Mouse (Mus musculus): ENCODE measurements around the gene Gm17949. TPM values are rescaled to one million over a fixed set of nuclear protein-coding genes. Genes with fewer than 3 reads are reported as not detected.

Gm17949 gene
- total and polyA plus RNA-seq, 2 experiments from 2014 or later = 0.45 TPM; not detected in 1

GRCm38 (mm10) chr17:56995046-56995445 is 16.2 kb upstream of the Gm17949 start:
- DNase-seq (ENCODE audit: low spot score) (no peak), ATAC-seq (ENCODE audit: insufficient read depth, low read depth) (no peak)
- Histone ChIP-seq H3K4me1 (ENCODE audit: control insufficient read depth, insufficient read depth) (no peaks in the 10 kb centered on the region; the same call in 1 of the 2 replicates), H3K9me3 (replicated peaks; ENCODE audit: control insufficient read depth, low read length) (no peaks in the 10 kb centered on the region), H3K4me3 (ENCODE audit: low read depth, low read length) (no peak overlapping the region), H3K36me3 (replicated peaks; ENCODE audit: control insufficient read depth, insufficient read depth, low read length) (peaks cover 49% of the 10 kb centered on the region), H3K27ac (ENCODE audit: low read depth) (no peak overlapping the region), H3K9ac (replicated peaks; ENCODE audit: low read depth, low read length) (no peak overlapping the region), H3K4me2 (ENCODE audit: low read depth, low read length) (no peak overlapping the region), H3K27me3 (ENCODE audit: control insufficient read depth, insufficient read depth, low read length) (no peaks in the 10 kb centered on the region)
- 82% methylated on average over 8 of the region's 8 CpGs for WGBS
- TF ChIP-seq CTCF (IDR thresholded peaks at IDR 0.05; ENCODE audit: low read depth) (no peak), EP300 (IDR thresholded peaks at IDR 0.05; ENCODE audit: low read depth) (no peak)

- ATAC-seq (ENCODE audit: insufficient read depth, low read depth) (no peak), DNase-seq (ENCODE audit: low spot score) (no peak)
- peaks cover 10% of the 10 kb centered on the region; the same call in 1 of the 2 replicates for H3K4me1 ChIP-seq (ENCODE audit: control insufficient read depth, insufficient read depth)
- H3K9me3 ChIP-seq (replicated peaks; ENCODE audit: control insufficient read depth, low read length) = no peaks in the 10 kb centered on the region
- no peak for TF ChIP-seq CTCF (IDR thresholded peaks at IDR 0.05; ENCODE audit: low read depth)
- no peak for TF ChIP-seq EP300 (IDR thresholded peaks at IDR 0.05; ENCODE audit: low read depth)
- peak overlapping the region; percentile 51 for H3K27ac ChIP-seq (ENCODE audit: low read depth)
- H3K36me3 ChIP-seq (replicated peaks; ENCODE audit: control insufficient read depth, insufficient read depth, low read length) = peaks cover 49% of the 10 kb centered on the region
- H3K4me3 ChIP-seq (ENCODE audit: low read depth, low read length) = no peak overlapping the region
- WGBS = 64% methylated on average over 2 of the region's 2 CpGs
- no peaks in the 10 kb centered on the region for H3K27me3 ChIP-seq (ENCODE audit: control insufficient read depth, insufficient read depth, low read length)
- 0 out of 2 replicates have a peak overlapping the region, but pooled peaks have one; percentile 65 for H3K4me2 ChIP-seq (ENCODE audit: low read depth, low read length)
- no peak overlapping the region for H3K9ac ChIP-seq (replicated peaks; ENCODE audit: low read depth, low read length)
These were observed 14.8 kb upstream of the Gm17949 start for GRCm38 (mm10) chr17:56996506-56996905.

- Histone ChIP-seq H3K27ac (ENCODE audit: low read depth) (peak within 1 kb of the TSS; percentile 84), H3K27me3 (ENCODE audit: control insufficient read depth, insufficient read depth, low read length) (no peaks in the 10 kb centered on the region), H3K9ac (replicated peaks; ENCODE audit: low read depth, low read length) (peak within 1 kb of the TSS; percentile 51), H3K4me3 (ENCODE audit: low read depth, low read length) (peak within 1 kb of the TSS; percentile 88), H3K9me3 (replicated peaks; ENCODE audit: control insufficient read depth, low read length) (no peaks in the 10 kb centered on the region), H3K4me2 (ENCODE audit: low read depth, low read length) (peak within 1 kb of the TSS; percentile 65), H3K4me1 (ENCODE audit: control insufficient read depth, insufficient read depth) (peaks cover 10% of the 10 kb centered on the region; the same call in 1 of the 2 replicates), H3K36me3 (replicated peaks; ENCODE audit: control insufficient read depth, insufficient read depth, low read length) (peaks cover 48% of the 10 kb centered on the region)
- ATAC-seq (ENCODE audit: insufficient read depth, low read depth) (peak; percentile 99), DNase-seq (ENCODE audit: low spot score) (peak; percentile 100)
- peak; percentile 91 for TF ChIP-seq CTCF (IDR thresholded peaks at IDR 0.05; ENCODE audit: low read depth)
- TF ChIP-seq EP300 (IDR thresholded peaks at IDR 0.05; ENCODE audit: low read depth) = peak; percentile 84
- WGBS = under 1% methylated on average over 38 of the region's 38 CpGs
These were observed 14.1 kb upstream of the Gm17949 start, which contains the start of gene Alkbh7 for GRCm38 (mm10) chr17:56997029-56997667. TSS of gene Alkbh7 (plus strand) at chr17:56997339.

DNA sequence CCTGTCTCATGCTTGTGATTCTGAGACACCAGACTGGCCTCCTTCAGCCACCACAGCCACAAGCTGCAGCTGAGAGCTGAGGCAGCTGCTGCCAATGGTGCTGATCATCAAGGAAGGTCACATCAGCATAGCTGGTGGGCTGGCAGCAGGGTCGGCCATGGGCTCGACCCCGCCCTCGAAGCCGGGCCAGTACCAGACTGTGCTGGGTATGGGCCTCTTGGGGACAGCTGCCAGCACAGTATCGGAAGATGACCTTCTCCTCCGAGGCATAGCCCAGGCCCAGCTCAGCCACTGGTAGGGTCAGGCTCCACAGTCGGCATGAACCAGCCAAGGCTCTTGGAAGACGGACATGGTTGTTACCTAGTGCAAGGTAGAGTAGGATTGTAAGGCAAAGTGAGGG is 11.9 kb upstream of the Gm17949 start:
- Histone ChIP-seq H3K4me1 (ENCODE audit: control insufficient read depth, insufficient read depth) (peaks cover 10% of the 10 kb centered on the region; the same call in 1 of the 2 replicates), H3K4me2 (ENCODE audit: low read depth, low read length) (no peak overlapping the region), H3K36me3 (replicated peaks; ENCODE audit: control insufficient read depth, insufficient read depth, low read length) (peaks cover 43% of the 10 kb centered on the region), H3K27ac (ENCODE audit: low read depth) (no peak overlapping the region), H3K9me3 (replicated peaks; ENCODE audit: control insufficient read depth, low read length) (no peaks in the 10 kb centered on the region), H3K4me3 (ENCODE audit: low read depth, low read length) (no peak overlapping the region), H3K27me3 (ENCODE audit: control insufficient read depth, insufficient read depth, low read length) (no peaks in the 10 kb centered on the region), H3K9ac (replicated peaks; ENCODE audit: low read depth, low read length) (no peak overlapping the region)
- TF ChIP-seq EP300 (IDR thresholded peaks at IDR 0.05; ENCODE audit: low read depth) (no peak), CTCF (IDR thresholded peaks at IDR 0.05; ENCODE audit: low read depth) (no peak)
- 89% methylated on average over 9 of the region's 9 CpGs for WGBS
- ATAC-seq (ENCODE audit: insufficient read depth, low read depth) (no peak), DNase-seq (ENCODE audit: low spot score) (no peak)

GRCm38 (mm10) chr17:56999968-57000609 is 11.2 kb upstream of the Gm17949 start, which contains the start of gene Pspn:
TSS of gene Pspn (minus strand) at chr17:57000018.
- Histone ChIP-seq H3K4me3 (ENCODE audit: low read depth, low read length) (no peak within 1 kb of the TSS), H3K4me1 (ENCODE audit: control insufficient read depth, insufficient read depth) (peaks cover 10% of the 10 kb centered on the region; the same call in 1 of the 2 replicates), H3K27me3 (ENCODE audit: control insufficient read depth, insufficient read depth, low read length) (no peaks in the 10 kb centered on the region), H3K9me3 (replicated peaks; ENCODE audit: control insufficient read depth, low read length) (no peaks in the 10 kb centered on the region), H3K36me3 (replicated peaks; ENCODE audit: control insufficient read depth, insufficient read depth, low read length) (peaks cover 43% of the 10 kb centered on the region), H3K9ac (replicated peaks; ENCODE audit: low read depth, low read length) (no peak within 1 kb of the TSS), H3K4me2 (ENCODE audit: low read depth, low read length) (no peak within 1 kb of the TSS), H3K27ac (ENCODE audit: low read depth) (peak within 1 kb of the TSS; percentile 23; the same call in 1 of the 2 replicates)
- no peak for TF ChIP-seq EP300 (IDR thresholded peaks at IDR 0.05; ENCODE audit: low read depth)
- TF ChIP-seq CTCF (IDR thresholded peaks at IDR 0.05; ENCODE audit: low read depth) = no peak
- ATAC-seq (ENCODE audit: insufficient read depth, low read depth) (no peak), DNase-seq (ENCODE audit: low spot score) (no peak)
- 80% methylated on average over 9 of the region's 9 CpGs for WGBS

Data from heart, postnatal 0 days (tissue).